Mouse (Mus musculus) spleen, adult 2 months (tissue): Measurements from ENCODE around the gene Nudt19.

ENCODE experiments used
- CTCF ChIP-seq: fragments of 200-500 bp; IDR thresholded peaks from 2 replicates; pipeline ENCODE4 v1.5.1; 2011; ENCODE audit warnings: mild to moderate bottlenecking, inconsistent platforms; ENCODE audit not compliant: insufficient read depth, insufficient read length, insufficient replicate concordance; ENCODE audit errors: extremely low read depth
- POLR2A ChIP-seq: fragments of 200-500 bp; IDR thresholded peaks from 2 replicates; pipeline ENCODE4 v1.6.1; 2011; ENCODE audit warnings: low read depth, low read length, inconsistent platforms

DNA sequence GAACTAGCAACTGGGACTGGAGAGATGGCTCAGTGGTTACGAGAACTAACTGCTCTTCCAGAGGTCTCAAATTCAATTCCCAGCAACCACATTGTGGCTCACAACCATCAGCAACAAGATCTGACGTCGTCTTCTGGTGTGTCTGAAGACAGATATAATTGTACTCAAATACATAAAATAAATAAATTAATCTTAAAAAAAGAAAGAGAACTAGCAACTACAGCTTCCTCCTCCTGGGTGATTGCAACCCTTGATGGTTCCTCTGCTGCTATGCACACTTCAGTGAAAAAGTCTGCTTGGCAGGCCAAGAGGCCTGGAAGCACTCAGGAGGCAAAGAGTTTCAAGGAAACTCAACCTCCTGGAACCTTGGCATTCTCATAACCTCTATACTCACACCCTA is 26.1 kb downstream of the Nudt19 start:
- TF ChIP-seq CTCF, result no peak
- no peak for TF ChIP-seq POLR2A
